Mouse (Mus musculus): ENCODE measurements around the gene Usb1. TPM values are rescaled to one million over a fixed set of nuclear protein-coding genes. Genes with fewer than 3 reads are reported as not detected.
"Not testable (repeated sequence)": the region's sequence is repeated elsewhere in the genome, so short reads cannot be mapped to it uniquely, and the experiment has no call there.

The Usb1 gene
- polyA plus RNA-seq, 1 experiment from 2014 or later, result 9.9 TPM

DNA sequence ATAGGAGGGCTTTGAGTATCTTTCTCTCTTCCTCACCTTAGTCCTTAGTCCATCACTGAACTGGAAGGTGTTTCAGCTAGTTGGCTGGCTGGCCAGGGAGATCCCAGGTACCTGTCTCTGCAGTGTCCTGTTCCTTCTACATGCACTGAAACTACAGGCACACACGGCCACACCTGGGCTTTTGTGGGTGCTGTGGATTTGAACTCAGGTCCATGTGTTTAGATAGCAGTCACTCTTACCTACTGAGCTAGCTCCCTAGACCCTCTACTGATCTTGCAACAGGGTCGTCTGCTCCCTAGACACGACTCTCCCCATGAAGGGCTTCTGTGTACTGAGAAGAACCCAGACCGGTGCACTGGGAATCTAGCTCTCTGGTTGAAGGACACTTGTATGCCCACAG, 45.0 kb downstream of the Usb1 start:
- Histone ChIP-seq H3K9me3 (replicated peaks; ENCODE audit: control insufficient read depth, low read length) (no peaks in the 10 kb centered on the region), H3K4me1 (ENCODE audit: control insufficient read depth, low read depth, low read length) (peaks cover 4% of the 10 kb centered on the region; the same call in 1 of the 2 replicates), H3K4me3 (ENCODE audit: low read depth, low read length) (no peak overlapping the region), H3K9ac (ENCODE audit: low read depth, low read length) (no peak overlapping the region), H3K4me2 (ENCODE audit: low read depth, low read length) (no peak overlapping the region), H3K36me3 (ENCODE audit: control insufficient read depth, insufficient read depth) (no peaks in the 10 kb centered on the region), H3K27ac (ENCODE audit: low read length) (no peak overlapping the region), H3K27me3 (ENCODE audit: control insufficient read depth, insufficient read depth, low read depth, low read length) (no peaks in the 10 kb centered on the region)
- 59% methylated on average over 4 of the region's 4 CpGs for WGBS (ENCODE audit: insufficient replicate concordance)
- no peak for ATAC-seq (ENCODE audit: low read depth)

DNA sequence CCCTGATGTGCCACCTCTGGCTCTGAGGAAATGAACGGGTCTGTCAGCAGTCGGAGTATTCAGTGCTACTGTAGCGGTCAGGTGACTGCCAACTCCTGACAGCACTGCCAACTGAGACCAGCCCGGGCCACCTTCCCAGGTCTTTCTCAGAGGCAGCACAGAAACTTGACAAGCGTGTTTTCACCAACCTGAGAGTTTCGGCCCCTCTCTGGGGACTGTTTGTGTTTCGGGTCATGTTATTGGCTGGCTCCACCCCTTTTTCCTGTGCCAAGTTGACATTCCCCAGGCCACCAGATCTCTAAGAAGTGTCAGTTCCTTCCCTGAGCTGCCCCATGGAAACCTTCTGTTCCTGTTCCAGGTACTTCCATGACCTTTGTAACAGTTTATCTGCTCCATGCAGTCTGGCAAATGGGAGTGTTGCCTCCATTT, 45.8 kb downstream of the Usb1 start:
- Histone ChIP-seq H3K36me3 (ENCODE audit: control insufficient read depth, insufficient read depth) (no peaks in the 10 kb centered on the region), H3K27ac (ENCODE audit: low read length) (no peak overlapping the region), H3K27me3 (ENCODE audit: control insufficient read depth, insufficient read depth, low read depth, low read length) (no peaks in the 10 kb centered on the region), H3K9me3 (replicated peaks; ENCODE audit: control insufficient read depth, low read length) (no peaks in the 10 kb centered on the region), H3K4me1 (ENCODE audit: control insufficient read depth, low read depth, low read length) (peaks cover 4% of the 10 kb centered on the region; the same call in 1 of the 2 replicates), H3K4me3 (ENCODE audit: low read depth, low read length) (no peak overlapping the region), H3K9ac (ENCODE audit: low read depth, low read length) (no peak overlapping the region), H3K4me2 (ENCODE audit: low read depth, low read length) (no peak overlapping the region)
- no peak for ATAC-seq (ENCODE audit: low read depth)
- WGBS (ENCODE audit: insufficient replicate concordance), result 33% methylated on average over 7 of the region's 7 CpGs

GRCm38 (mm10) chr8:95378928-95379327, 46.8 kb downstream of the Usb1 start:
- H3K27me3 ChIP-seq (ENCODE audit: control insufficient read depth, insufficient read depth, low read depth, low read length); H3K9ac ChIP-seq (ENCODE audit: low read depth, low read length); H3K36me3 ChIP-seq (ENCODE audit: control insufficient read depth, insufficient read depth); H3K4me2 ChIP-seq (ENCODE audit: low read depth, low read length); ATAC-seq (ENCODE audit: low read depth); H3K27ac ChIP-seq (ENCODE audit: low read length); H3K4me3 ChIP-seq (ENCODE audit: low read depth, low read length); H3K9me3 ChIP-seq (replicated peaks; ENCODE audit: control insufficient read depth, low read length); H3K4me1 ChIP-seq (ENCODE audit: control insufficient read depth, low read depth, low read length): not testable (repeated sequence)
- 86% methylated on average over 11 of the region's 11 CpGs for WGBS (ENCODE audit: insufficient replicate concordance)

- H3K9me3 ChIP-seq (replicated peaks; ENCODE audit: control insufficient read depth, low read length), result no peaks in the 10 kb centered on the region
Observed at GRCm38 (mm10) chr8:95380953-95381352, 48.9 kb downstream of the Usb1 start.

GRCm38 (mm10) chr8:95381595-95381994, 49.5 kb downstream of the Usb1 start:
- 53% methylated on average over 3 of the region's 3 CpGs for WGBS (ENCODE audit: insufficient replicate concordance)
- no peak for ATAC-seq (ENCODE audit: low read depth)

More at GRCm38 (mm10) chr8:95380953-95381352, 48.9 kb downstream of the Usb1 start:
- Histone ChIP-seq H3K27ac (ENCODE audit: low read length) (no peak overlapping the region), H3K4me3 (ENCODE audit: low read depth, low read length) (no peak overlapping the region), H3K9ac (ENCODE audit: low read depth, low read length) (no peak overlapping the region), H3K27me3 (ENCODE audit: control insufficient read depth, insufficient read depth, low read depth, low read length) (no peaks in the 10 kb centered on the region), H3K4me2 (ENCODE audit: low read depth, low read length) (no peak overlapping the region), H3K4me1 (ENCODE audit: control insufficient read depth, low read depth, low read length) (peaks cover 4% of the 10 kb centered on the region; the same call in 1 of the 2 replicates), H3K36me3 (ENCODE audit: control insufficient read depth, insufficient read depth) (no peaks in the 10 kb centered on the region)
- no peak for ATAC-seq (ENCODE audit: low read depth)

DNA sequence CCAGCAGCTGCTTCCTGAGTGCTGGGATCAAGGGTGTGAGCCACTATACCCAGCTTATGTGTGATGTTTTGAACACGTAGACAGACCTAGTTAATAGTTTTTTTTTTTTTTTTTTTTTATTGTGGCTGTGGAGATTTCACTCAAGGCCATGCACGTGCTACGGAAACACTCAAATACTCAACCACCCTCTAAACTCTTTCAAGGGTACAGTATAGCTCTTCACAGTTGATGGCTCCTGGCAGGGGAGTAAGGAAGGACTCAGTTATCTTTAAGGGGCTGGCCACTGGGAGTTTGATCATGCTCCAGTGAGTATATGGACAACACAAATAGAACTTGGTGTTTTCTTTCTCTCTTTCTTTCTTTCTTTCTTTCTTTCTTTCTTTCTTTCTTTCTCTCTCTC, 52.4 kb downstream of the Usb1 start:
- 57% methylated on average over 3 of the region's 3 CpGs for WGBS (ENCODE audit: insufficient replicate concordance)
- Histone ChIP-seq H3K4me1 (ENCODE audit: control insufficient read depth, low read depth, low read length) (no peaks in the 10 kb centered on the region), H3K27ac (ENCODE audit: low read length) (no peak overlapping the region), H3K4me2 (ENCODE audit: low read depth, low read length) (no peak overlapping the region), H3K9ac (ENCODE audit: low read depth, low read length) (no peak overlapping the region), H3K36me3 (ENCODE audit: control insufficient read depth, insufficient read depth) (no peaks in the 10 kb centered on the region), H3K27me3 (ENCODE audit: control insufficient read depth, insufficient read depth, low read depth, low read length) (no peaks in the 10 kb centered on the region), H3K9me3 (replicated peaks; ENCODE audit: control insufficient read depth, low read length) (no peaks in the 10 kb centered on the region), H3K4me3 (ENCODE audit: low read depth, low read length) (no peak overlapping the region)
- ATAC-seq (ENCODE audit: low read depth), result no peak

More at GRCm38 (mm10) chr8:95381595-95381994, 49.5 kb downstream of the Usb1 start:
- Histone ChIP-seq H3K27me3 (ENCODE audit: control insufficient read depth, insufficient read depth, low read depth, low read length) (no peaks in the 10 kb centered on the region), H3K27ac (ENCODE audit: low read length) (no peak overlapping the region), H3K4me2 (ENCODE audit: low read depth, low read length) (no peak overlapping the region), H3K4me3 (ENCODE audit: low read depth, low read length) (no peak overlapping the region), H3K9ac (ENCODE audit: low read depth, low read length) (no peak overlapping the region), H3K9me3 (replicated peaks; ENCODE audit: control insufficient read depth, low read length) (no peaks in the 10 kb centered on the region), H3K36me3 (ENCODE audit: control insufficient read depth, insufficient read depth) (no peaks in the 10 kb centered on the region), H3K4me1 (ENCODE audit: control insufficient read depth, low read depth, low read length) (peaks cover 4% of the 10 kb centered on the region; the same call in 1 of the 2 replicates)

DNA sequence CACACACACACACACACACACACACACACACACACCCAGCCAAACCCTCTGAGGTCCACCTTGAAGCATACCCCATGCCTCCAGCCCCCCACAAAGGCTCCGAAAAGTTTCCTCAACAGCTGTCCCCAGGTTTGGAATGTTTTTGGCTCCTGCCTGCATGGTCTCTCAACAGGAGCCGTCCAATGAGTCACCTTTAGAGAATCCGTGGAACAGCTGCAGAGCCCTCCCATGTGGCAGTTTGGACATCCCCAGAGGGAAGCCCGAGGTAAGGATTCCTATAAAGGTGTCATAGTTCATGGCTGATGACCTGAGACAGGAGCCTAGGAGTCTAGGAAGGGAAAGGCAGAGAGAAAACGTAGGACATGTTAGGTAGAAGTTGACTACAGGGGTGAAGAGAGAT, 54.0 kb downstream of the Usb1 start:
- Histone ChIP-seq H3K9ac (ENCODE audit: low read depth, low read length) (no peak overlapping the region), H3K27me3 (ENCODE audit: control insufficient read depth, insufficient read depth, low read depth, low read length) (no peaks in the 10 kb centered on the region), H3K9me3 (replicated peaks; ENCODE audit: control insufficient read depth, low read length) (no peaks in the 10 kb centered on the region), H3K4me1 (ENCODE audit: control insufficient read depth, low read depth, low read length) (no peaks in the 10 kb centered on the region), H3K4me3 (ENCODE audit: low read depth, low read length) (no peak overlapping the region), H3K27ac (ENCODE audit: low read length) (no peak overlapping the region), H3K4me2 (ENCODE audit: low read depth, low read length) (no peak overlapping the region), H3K36me3 (ENCODE audit: control insufficient read depth, insufficient read depth) (no peaks in the 10 kb centered on the region)
- no peak for ATAC-seq (ENCODE audit: low read depth)
- 53% methylated on average over 5 of the region's 5 CpGs for WGBS (ENCODE audit: insufficient replicate concordance)

GRCm38 (mm10) chr8:95387221-95387620, 55.1 kb downstream of the Usb1 start:
- no peaks in the 10 kb centered on the region for H3K36me3 ChIP-seq (ENCODE audit: control insufficient read depth, insufficient read depth)
- no peak overlapping the region for H3K9ac ChIP-seq (ENCODE audit: low read depth, low read length)
- no peaks in the 10 kb centered on the region for H3K9me3 ChIP-seq (replicated peaks; ENCODE audit: control insufficient read depth, low read length)
- WGBS (ENCODE audit: insufficient replicate concordance), result 69% methylated on average over 10 of the region's 10 CpGs
- H3K27me3 ChIP-seq (ENCODE audit: control insufficient read depth, insufficient read depth, low read depth, low read length), result no peaks in the 10 kb centered on the region
- no peak overlapping the region for H3K27ac ChIP-seq (ENCODE audit: low read length)
- H3K4me2 ChIP-seq (ENCODE audit: low read depth, low read length), result no peak overlapping the region
- no peak overlapping the region for H3K4me3 ChIP-seq (ENCODE audit: low read depth, low read length)
- H3K4me1 ChIP-seq (ENCODE audit: control insufficient read depth, low read depth, low read length), result no peaks in the 10 kb centered on the region
- no peak for ATAC-seq (ENCODE audit: low read depth)

DNA sequence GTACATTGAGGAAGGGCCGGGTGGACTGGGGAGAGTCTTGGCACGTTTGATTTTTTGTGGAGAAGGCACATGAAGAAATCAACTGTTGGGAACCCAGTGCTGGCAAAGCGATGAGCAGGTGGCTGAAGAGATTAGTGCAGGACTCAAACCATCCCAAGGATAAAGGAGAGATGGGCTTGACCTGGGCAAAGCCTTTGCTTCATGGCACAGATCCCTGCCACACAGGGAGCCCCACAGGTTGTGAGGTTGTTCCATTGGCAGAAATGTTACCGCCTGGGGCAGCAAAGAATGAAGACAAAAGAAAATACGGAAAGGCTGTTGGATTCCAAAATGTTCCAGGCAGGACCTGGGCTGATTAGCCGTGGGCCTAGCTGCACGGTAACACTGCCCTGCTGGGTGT, 55.9 kb downstream of the Usb1 start:
- H3K9ac ChIP-seq (ENCODE audit: low read depth, low read length), result no peak overlapping the region
- WGBS (ENCODE audit: insufficient replicate concordance), result 66% methylated on average over 7 of the region's 7 CpGs
- no peak overlapping the region for H3K27ac ChIP-seq (ENCODE audit: low read length)
- no peaks in the 10 kb centered on the region for H3K9me3 ChIP-seq (replicated peaks; ENCODE audit: control insufficient read depth, low read length)
- no peak overlapping the region for H3K4me2 ChIP-seq (ENCODE audit: low read depth, low read length)
- H3K36me3 ChIP-seq (ENCODE audit: control insufficient read depth, insufficient read depth), result no peaks in the 10 kb centered on the region
- H3K4me1 ChIP-seq (ENCODE audit: control insufficient read depth, low read depth, low read length), result no peaks in the 10 kb centered on the region
- H3K27me3 ChIP-seq (ENCODE audit: control insufficient read depth, insufficient read depth, low read depth, low read length), result no peaks in the 10 kb centered on the region
- H3K4me3 ChIP-seq (ENCODE audit: low read depth, low read length), result no peak overlapping the region
- ATAC-seq (ENCODE audit: low read depth), result no peak
